ENCODE assay signal across 9 mouse cellular contexts in the genomic region with DNA sequence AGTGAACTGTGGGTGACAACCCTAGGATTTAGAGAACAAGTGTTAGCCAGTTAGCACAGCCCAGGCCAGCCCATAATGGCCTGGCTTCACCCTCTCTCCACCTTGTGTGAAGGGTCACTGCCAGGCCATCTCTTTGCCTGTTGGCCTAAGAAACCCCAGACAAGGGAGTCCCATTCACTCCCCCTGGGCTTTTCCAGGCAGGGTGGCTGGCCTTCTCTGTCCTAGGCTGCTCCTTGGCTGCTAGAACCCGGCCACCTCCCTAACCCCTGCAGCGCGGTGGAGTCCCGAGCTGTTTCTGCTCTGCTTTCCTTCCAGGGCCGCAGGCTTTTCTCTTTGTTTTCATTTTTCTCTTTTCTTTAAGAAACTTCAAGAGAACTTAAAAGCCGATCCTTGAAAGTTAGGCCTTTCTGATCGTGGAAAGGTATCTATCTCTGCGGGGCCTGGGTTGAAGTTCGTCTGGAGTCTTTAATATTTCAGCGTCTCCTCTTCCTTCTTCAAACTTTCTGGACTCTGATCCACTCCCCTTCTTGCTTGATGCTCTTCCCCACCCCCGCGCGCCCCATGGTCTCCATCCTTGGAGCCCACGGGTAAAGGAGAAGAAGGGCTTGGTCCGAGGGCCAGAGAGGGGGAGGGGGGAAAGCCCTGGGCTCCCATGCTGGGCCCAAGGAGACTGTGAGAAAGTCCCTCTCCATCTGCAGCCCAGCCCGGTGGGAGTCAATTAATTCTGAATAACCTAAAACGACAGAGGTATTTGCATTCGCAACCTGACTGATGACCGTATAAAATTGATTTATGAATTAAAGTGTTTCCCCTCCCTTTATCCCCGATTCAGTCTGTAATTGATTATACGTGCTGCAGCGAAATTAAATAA. TPM values are rescaled to one million over a fixed set of nuclear protein-coding genes. Genes with fewer than 3 reads are reported as not detected.
DNase-seq lines count a peak whose midpoint lies in the region; ATAC-seq and TF ChIP-seq lines count a peak whose summit lies in the region.
"Had no signal": no experiment of that assay in that cellular context is flagged by ENCODE, and none has a peak within 500 bp of the region (broad histone marks: within the 10 kb centered on the region; RNA-seq: fewer than 3 reads in every experiment).

No protein-coding gene starts in this region.

- no peaks in the 10 kb centered on the region for H3K9me3 ChIP-seq in E14TG2a.4 (ENCODE audit: low read length)
- no peaks in the 10 kb centered on the region for H3K9me3 ChIP-seq in liver, embryonic 14.5 days (ENCODE audit: control insufficient read depth, low read length)

- no peak for TF ChIP-seq CTCF in E14TG2a.4 (conservative IDR thresholded peaks at IDR 0.05; ENCODE audit: low read length)
- no peak for TF ChIP-seq CTCF in liver, embryonic 14.5 days (IDR thresholded peaks at IDR 0.05; ENCODE audit: low read depth)

- no peak overlapping the region for H3K27ac ChIP-seq in liver, embryonic 14.5 days

- peak overlapping the region; percentile 28; the same call in 1 of the 2 replicates for H3K4me2 ChIP-seq in liver, embryonic 14.5 days (ENCODE audit: low read depth)

- H3K4me1 ChIP-seq in E14TG2a.4 (replicated peaks; ENCODE audit: low read depth, low read length), result peaks cover 29% of the 10 kb centered on the region
- no peaks in the 10 kb centered on the region; a peak in 1 of 4 replicates for H3K4me1 ChIP-seq in liver, embryonic 14.5 days (replicated peaks; ENCODE audit: control insufficient read depth in 2 of 2, insufficient read depth in 2 of 2, low read length in 1 of 2)

- peaks cover 71% of the 10 kb centered on the region for H3K27me3 ChIP-seq in E14TG2a.4 (ENCODE audit: insufficient read depth, low read length)
- H3K27me3 ChIP-seq in liver, embryonic 14.5 days (ENCODE audit: control insufficient read depth, insufficient read depth, low read length), result no peaks in the 10 kb centered on the region

- WGBS in liver, embryonic 14.5 days (ENCODE audit: insufficient replicate concordance), result 36% methylated on average over 22 of the region's 22 CpGs

- H3K9ac ChIP-seq in liver, embryonic 14.5 days (replicated peaks), result no peak overlapping the region

- TF ChIP-seq EP300 in liver, embryonic 14.5 days (IDR thresholded peaks at IDR 0.05; ENCODE audit: low read depth), result no peak

- no peak for ATAC-seq in liver, embryonic 14.5 days (ENCODE audit: insufficient read depth)

- no peaks in the 10 kb centered on the region for H3K36me3 ChIP-seq in E14TG2a.4 (ENCODE audit: insufficient read depth, low read length)
- no peaks in the 10 kb centered on the region for H3K36me3 ChIP-seq in liver, embryonic 14.5 days (replicated peaks; ENCODE audit: control insufficient read depth, insufficient read depth, low read depth)

- peak; percentile 8 for DNase-seq in ES-CJ7 (ENCODE audit: low read depth, low spot score)
- DNase-seq in forelimb bud, embryonic 11.5 days (ENCODE audit: low read depth, low spot score), result peak; percentile 71
- DNase-seq in liver, embryonic 14.5 days (ENCODE audit: low read depth in 3 of 3, low spot score in 3 of 3), result no peak
- DNase-seq in testis, postnatal 10 days (ENCODE audit: low spot score), result no peak
- no peak for DNase-seq in left cerebral cortex, adult 18-20 months (ENCODE audit: low spot score in 2 of 2)
- DNase-seq in thymus, postnatal 36 days, result no peak
- DNase-seq: thymus, adult 18-20 months had no signal

- peak overlapping the region; percentile 27; the same call in 1 of the 2 replicates for H3K4me3 ChIP-seq in E14TG2a.4 (replicated peaks; ENCODE audit: low read length)
- no peak overlapping the region for H3K4me3 ChIP-seq in liver, embryonic 14.5 days (ENCODE audit: insufficient read depth in 1 of 2, low read depth in 2 of 2, low read length in 2 of 2)
- H3K4me3 ChIP-seq: erythroblast, embryonic 14.5 days had no signal

RNA-seq across cellular contexts. Expression of gene Nepro, which starts 52.3 kb away (rescaled TPM):
- 2.2 and 3.9 TPM in 2 replicates for polyA plus RNA-seq in liver, embryonic 14.5 days (2012; rRNA removed)
- polyA plus RNA-seq in liver, embryonic 14.5 days (2014; fragmentation: Nextera tagmentation; extraction: Ambion mirVana), result 2.4 and 2.8 TPM in 2 replicates
- 1 to 10 TPM; 5.8 to 7.0 TPM for total RNA-seq in left cerebral cortex, adult 18-20 months (2021)

Comparison
In these comparisons a context has a peak if more than half of its experiments do, and no peak if none do; other contexts are left out.
1. DNase-seq: peak in ES-CJ7 (single experiment) and forelimb bud, embryonic 11.5 days (single experiment); none in liver, embryonic 14.5 days (0 of 3), testis, postnatal 10 days (single experiment), left cerebral cortex, adult 18-20 months (0 of 2) and thymus, postnatal 36 days (0 of 2).